8 mouse cellular contexts compared by ENCODE assay signal in the genomic region with DNA sequence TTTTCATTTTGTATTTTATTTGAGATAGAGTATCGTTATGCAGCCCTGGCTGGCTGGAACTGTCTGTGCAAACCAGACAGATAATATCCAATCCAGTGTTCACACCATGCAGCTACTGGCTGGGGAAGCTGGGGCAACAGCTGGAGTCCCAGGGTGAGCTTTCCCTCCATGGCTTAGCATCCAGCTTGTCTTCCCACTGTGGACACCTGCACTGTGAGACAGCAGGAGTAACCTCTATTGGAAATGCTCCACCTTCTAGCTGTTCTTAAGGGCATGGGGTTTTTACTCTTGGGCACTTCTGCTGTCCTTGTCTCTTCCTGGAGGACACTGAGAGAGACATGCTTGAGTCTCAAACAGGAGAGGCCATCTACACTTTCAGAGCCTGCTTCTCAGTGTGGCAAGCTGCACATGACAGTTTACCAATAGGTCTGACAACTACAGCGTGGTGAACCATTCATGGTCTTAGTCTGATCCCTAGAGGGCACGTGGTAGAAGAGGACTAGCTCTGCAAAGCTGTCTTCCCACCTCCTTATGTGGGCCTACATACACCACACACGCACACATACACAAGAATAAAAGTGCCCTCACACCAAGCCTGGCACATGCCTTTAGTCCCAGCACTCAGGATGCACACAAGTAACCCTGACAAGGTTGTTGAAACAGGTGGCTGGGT. TPM values are rescaled to one million over a fixed set of nuclear protein-coding genes. Genes with fewer than 3 reads are reported as not detected.
A peak's percentile ranks its signal among the peaks of the same experiment; 100 is the strongest.
DNase-seq lines count a peak whose midpoint lies in the region; ATAC-seq and TF ChIP-seq lines count a peak whose summit lies in the region.

No protein-coding gene starts in this region.

- intact Hi-C loops in left cerebral cortex, postnatal 25 days (cut with DNase I): loop anchor here (2.0 kb wide), 1 partner anchor 15 kb away; a partner anchor contains a TSS

- H3K27ac ChIP-seq in heart, embryonic 10.5 days: peak overlapping the region; percentile 98
- peak overlapping the region; percentile 98 for H3K27ac ChIP-seq in heart, embryonic 16.5 days (ENCODE audit: low read length)
- peak overlapping the region; percentile 99 for H3K27ac ChIP-seq in midbrain, embryonic 10.5 days (replicated peaks)

- ATAC-seq in G1E (ENCODE audit: extremely low read depth, insufficient number of reproducible peaks, low FRiP score, poor library complexity, severe bottlenecking): no peak
- ATAC-seq in heart, embryonic 16.5 days (replicated peaks; ENCODE audit: extremely low read depth, insufficient read depth, low FRiP score): no peak

- peaks cover 55% of the 10 kb centered on the region for H3K36me3 ChIP-seq in heart, embryonic 10.5 days
- H3K36me3 ChIP-seq in G1E (replicated peaks): peaks cover 85% of the 10 kb centered on the region
- H3K36me3 ChIP-seq in heart, embryonic 16.5 days (ENCODE audit: control insufficient read depth, insufficient read depth): peaks cover 25% of the 10 kb centered on the region
- H3K36me3 ChIP-seq in midbrain, embryonic 10.5 days: peaks cover 68% of the 10 kb centered on the region

- H3K9me3 ChIP-seq in heart, embryonic 10.5 days: no peaks in the 10 kb centered on the region
- no peaks in the 10 kb centered on the region for H3K9me3 ChIP-seq in G1E (replicated peaks)
- H3K9me3 ChIP-seq in heart, embryonic 16.5 days (replicated peaks; ENCODE audit: control insufficient read depth, low read length): no peaks in the 10 kb centered on the region
- no peaks in the 10 kb centered on the region; the same call in 1 of the 2 replicates for H3K9me3 ChIP-seq in midbrain, embryonic 10.5 days (replicated peaks)

- peaks cover 15% of the 10 kb centered on the region for H3K4me1 ChIP-seq in heart, embryonic 10.5 days
- H3K4me1 ChIP-seq in G1E (ENCODE audit: insufficient read depth, low read depth, low read length): peaks cover 29% of the 10 kb centered on the region
- H3K4me1 ChIP-seq in heart, embryonic 16.5 days (ENCODE audit: control insufficient read depth, insufficient read depth, low read length): peaks cover 8% of the 10 kb centered on the region
- H3K4me1 ChIP-seq in midbrain, embryonic 10.5 days: peaks cover 20% of the 10 kb centered on the region

- DNase-seq in heart, embryonic 10.5 days (ENCODE audit: low spot score): no peak
- DNase-seq in heart, adult 8-10 months (ENCODE audit: low spot score): no peak
- no peak for DNase-seq in G1E (ENCODE audit: low spot score)
- no peak for DNase-seq in midbrain, embryonic 10.5 days (ENCODE audit: low spot score)
- no peak for DNase-seq in left cerebral cortex, postnatal 25 days (ENCODE audit: low spot score in 2 of 2)
- no peak for DNase-seq in ovary, postnatal 14 days (ENCODE audit: low spot score)
- DNase-seq in embryo, embryonic 10.5 days (ENCODE audit: low spot score): no peak

- peak overlapping the region; percentile 64 for H3K4me2 ChIP-seq in heart, embryonic 16.5 days (ENCODE audit: low read depth, low read length)

- H3K4me3 ChIP-seq in heart, embryonic 10.5 days: peak overlapping the region; percentile 83
- peak overlapping the region; percentile 87 for H3K4me3 ChIP-seq in G1E (ENCODE audit: low read depth, low read length)
- H3K4me3 ChIP-seq in heart, embryonic 16.5 days (ENCODE audit: low read length): peak overlapping the region; percentile 80
- H3K4me3 ChIP-seq in midbrain, embryonic 10.5 days: peak overlapping the region; percentile 83

- no peak for TF ChIP-seq CTCF in G1E (IDR thresholded peaks at IDR 0.05; ENCODE audit: low read depth, low read length)

- H3K27me3 ChIP-seq in heart, embryonic 10.5 days (ENCODE audit: insufficient read depth, poor library complexity, severe bottlenecking): no peaks in the 10 kb centered on the region
- no peaks in the 10 kb centered on the region for H3K27me3 ChIP-seq in G1E (ENCODE audit: insufficient read depth, low read length)
- no peaks in the 10 kb centered on the region for H3K27me3 ChIP-seq in heart, embryonic 16.5 days (ENCODE audit: control insufficient read depth, insufficient read depth, low read length)
- H3K27me3 ChIP-seq in midbrain, embryonic 10.5 days (ENCODE audit: low read depth, poor library complexity, severe bottlenecking): no peaks in the 10 kb centered on the region

- WGBS in heart, embryonic 10.5 days: 65% methylated on average over 4 of the region's 4 CpGs
- WGBS in heart, embryonic 16.5 days: 67% methylated on average over 4 of the region's 4 CpGs
- 74% methylated on average over 4 of the region's 4 CpGs for WGBS in midbrain, embryonic 10.5 days

- H3K9ac ChIP-seq in heart, embryonic 16.5 days (ENCODE audit: low read length): peak overlapping the region; percentile 91

RNA-seq across cellular contexts. Expression of a gene that starts 1.0 kb away (rescaled TPM):
- not detected in 2 replicates for polyA plus RNA-seq in heart, embryonic 10.5 days (2016; fragmentation: Nextera tagmentation; extraction: Ambion mirVana)
- under 1 TPM in 1 of 4 experiments, not detected in 3; 0.66 TPM for total RNA-seq in heart, adult 8-10 months (2022)
- total RNA-seq in G1E (2014; fragmentation: Nextera tagmentation): not detected in 2 replicates
- total RNA-seq in G1E (2017): not detected in 2 replicates
- polyA plus RNA-seq in G1E (2012): not detected in 2 replicates
- polyA plus RNA-seq in heart, embryonic 16.5 days (2015; fragmentation: Nextera tagmentation; extraction: Ambion mirVana): not detected in 2 replicates
- polyA plus RNA-seq in midbrain, embryonic 10.5 days (2016; fragmentation: Nextera tagmentation; extraction: Ambion mirVana): not detected in 2 replicates
- 1 to 10 TPM in 1 of 2 experiments, under 1 TPM in 1; 0.94 to 4.1 TPM for total RNA-seq in left cerebral cortex, postnatal 25 days (2021)

RNA-seq across cellular contexts. Expression of a gene that starts 1.2 kb away (rescaled TPM):
- 9.6 and 10.8 TPM in 2 replicates for polyA plus RNA-seq in heart, embryonic 10.5 days (2016; fragmentation: Nextera tagmentation; extraction: Ambion mirVana)
- total RNA-seq in heart, adult 8-10 months (2022): 1 to 10 TPM; 3.0 to 5.0 (median 4.7) TPM
- total RNA-seq in G1E (2014; fragmentation: Nextera tagmentation) (7.3 and 10.5 TPM in 2 replicates), G1E (2017) (9.1 and 11.3 TPM in 2 replicates)
- polyA plus RNA-seq in G1E (2012): 19.0 and 22.4 TPM in 2 replicates
- polyA plus RNA-seq in heart, embryonic 16.5 days (2015; fragmentation: Nextera tagmentation; extraction: Ambion mirVana): 10.4 and 10.7 TPM in 2 replicates
- polyA plus RNA-seq in midbrain, embryonic 10.5 days (2016; fragmentation: Nextera tagmentation; extraction: Ambion mirVana): 11.7 and 12.6 TPM in 2 replicates
- total RNA-seq in left cerebral cortex, postnatal 25 days (2021): 10 to 100 TPM; 18.0 to 19.3 TPM

RNA-seq across cellular contexts. Expression of a gene that starts 15.2 kb away (rescaled TPM):
- polyA plus RNA-seq in heart, embryonic 10.5 days (2016; fragmentation: Nextera tagmentation; extraction: Ambion mirVana): 58.4 and 65.6 TPM in 2 replicates
- 100 to 1,000 TPM; 101 to 109 (median 106) TPM for total RNA-seq in heart, adult 8-10 months (2022)
- 18.2 and 25.4 TPM in 2 replicates for total RNA-seq in G1E (2014; fragmentation: Nextera tagmentation)
- total RNA-seq in G1E (2017): 24.0 and 28.5 TPM in 2 replicates
- polyA plus RNA-seq in G1E (2012): 33.2 and 43.2 TPM in 2 replicates
- polyA plus RNA-seq in heart, embryonic 16.5 days (2015; fragmentation: Nextera tagmentation; extraction: Ambion mirVana): 68.8 and 73.1 TPM in 2 replicates
- polyA plus RNA-seq in midbrain, embryonic 10.5 days (2016; fragmentation: Nextera tagmentation; extraction: Ambion mirVana): 41.1 and 44.1 TPM in 2 replicates
- 10 to 100 TPM; 40.5 to 45.2 TPM for total RNA-seq in left cerebral cortex, postnatal 25 days (2021)

RNA-seq across cellular contexts. Expression of a gene that starts 18.2 kb away (rescaled TPM):
- polyA plus RNA-seq in heart, embryonic 10.5 days (2016; fragmentation: Nextera tagmentation; extraction: Ambion mirVana): 0.15 and 0.29 TPM in 2 replicates
- under 1 TPM; 0.08 to 0.25 (median 0.11) TPM for total RNA-seq in heart, adult 8-10 months (2022)
- not detected in 2 replicates for total RNA-seq in G1E (2014; fragmentation: Nextera tagmentation)
- 0.05 and 0.06 TPM in 2 replicates for total RNA-seq in G1E (2017)
- polyA plus RNA-seq in G1E (2012): 0.01 TPM in 1 of 2 replicates, not detected in the other
- 0.21 and 0.29 TPM in 2 replicates for polyA plus RNA-seq in heart, embryonic 16.5 days (2015; fragmentation: Nextera tagmentation; extraction: Ambion mirVana)
- 16.7 and 26.8 TPM in 2 replicates for polyA plus RNA-seq in midbrain, embryonic 10.5 days (2016; fragmentation: Nextera tagmentation; extraction: Ambion mirVana)
- total RNA-seq in left cerebral cortex, postnatal 25 days (2021): 100 to 1,000 TPM; 158 to 160 TPM

RNA-seq across cellular contexts. Expression of a gene that starts 29.0 kb away (rescaled TPM):
- polyA plus RNA-seq in heart, embryonic 10.5 days (2016; fragmentation: Nextera tagmentation; extraction: Ambion mirVana): 246 and 375 TPM in 2 replicates
- total RNA-seq in heart, adult 8-10 months (2022): 1 to 10 TPM; 3.4 to 8.7 (median 6.1) TPM
- total RNA-seq in G1E (2014; fragmentation: Nextera tagmentation): not detected in 2 replicates
- total RNA-seq in G1E (2017): 0.05 and 0.17 TPM in 2 replicates
- not detected in 2 replicates for polyA plus RNA-seq in G1E (2012)
- 140 and 164 TPM in 2 replicates for polyA plus RNA-seq in heart, embryonic 16.5 days (2015; fragmentation: Nextera tagmentation; extraction: Ambion mirVana)
- polyA plus RNA-seq in midbrain, embryonic 10.5 days (2016; fragmentation: Nextera tagmentation; extraction: Ambion mirVana): 1.0 and 3.0 TPM in 2 replicates
- 1 to 10 TPM in 1 of 2 experiments, under 1 TPM in 1; 0.25 to 1.0 TPM for total RNA-seq in left cerebral cortex, postnatal 25 days (2021)
